Mouse (Mus musculus) heart, adult 8-10 months (tissue): ENCODE measurements around the gene Zfp597. TPM values are rescaled to one million over a fixed set of nuclear protein-coding genes. Genes with fewer than 3 reads are reported as not detected.

Experiments
- DNase-seq: peaks from one replicate; pipeline ENCODE4 v3.0.0; 2022; ENCODE audit warnings: low spot score
- total RNA-seq, 4 experiments: library from RNA; stranded (reverse); gene quantifications; 2 replicates each; pipeline ENCODE4 v1.2.4; 2022

Gene Zfp597
- total RNA-seq: 10 to 100 TPM; 10.9 to 13.9 (median 12.3) TPM

DNA sequence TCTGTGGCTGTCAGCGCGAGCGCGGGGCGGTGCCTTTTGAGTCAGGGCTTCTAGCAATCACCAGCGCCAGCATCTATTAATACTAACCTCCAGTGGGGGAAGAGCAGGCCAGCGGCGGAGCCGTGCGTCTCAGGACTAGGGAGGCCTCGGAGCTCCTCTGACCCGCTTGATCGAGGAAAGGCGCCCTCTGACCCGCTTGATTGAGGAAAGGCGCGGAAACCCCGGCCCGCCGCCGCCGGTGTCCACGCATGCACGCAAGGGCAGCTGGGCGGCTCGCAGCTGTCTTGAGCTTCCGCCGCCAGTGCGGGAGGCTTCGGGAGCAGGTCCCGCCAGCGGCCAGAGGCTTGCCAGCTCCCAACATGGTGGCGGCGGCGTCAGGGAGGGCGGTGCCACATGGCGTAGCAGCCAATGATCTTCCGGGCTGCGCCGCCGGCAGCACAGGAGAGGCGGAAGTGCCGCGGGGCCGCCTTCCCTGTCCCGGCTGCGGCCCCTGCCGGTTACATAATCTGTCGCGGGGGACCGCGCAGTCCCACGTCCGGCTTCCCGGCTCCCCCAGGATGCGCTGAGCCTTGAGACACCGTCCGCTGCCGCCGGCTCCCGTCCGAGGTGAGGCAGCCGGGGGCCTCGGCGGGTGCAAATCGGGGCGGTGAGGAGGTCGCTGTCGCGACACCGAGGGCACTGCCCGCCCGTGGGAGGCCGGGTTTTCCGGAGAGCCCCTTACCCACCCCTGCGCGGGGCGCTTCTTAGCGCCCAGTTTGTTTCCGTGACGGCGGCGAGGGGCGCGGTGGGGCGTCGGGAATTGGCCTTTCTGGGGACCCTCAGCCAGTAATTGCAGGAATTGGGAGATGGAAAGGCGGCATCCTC, at the start of gene Zfp597, which contains the start of gene Gm20695:
TSS of gene Zfp597 (minus strand) at position 361 of the 864 bp plus-strand sequence.
TSS of gene Gm20695 (plus strand) at position 448 of the 864 bp plus-strand sequence.
- peak; percentile 90 for DNase-seq

DNA sequence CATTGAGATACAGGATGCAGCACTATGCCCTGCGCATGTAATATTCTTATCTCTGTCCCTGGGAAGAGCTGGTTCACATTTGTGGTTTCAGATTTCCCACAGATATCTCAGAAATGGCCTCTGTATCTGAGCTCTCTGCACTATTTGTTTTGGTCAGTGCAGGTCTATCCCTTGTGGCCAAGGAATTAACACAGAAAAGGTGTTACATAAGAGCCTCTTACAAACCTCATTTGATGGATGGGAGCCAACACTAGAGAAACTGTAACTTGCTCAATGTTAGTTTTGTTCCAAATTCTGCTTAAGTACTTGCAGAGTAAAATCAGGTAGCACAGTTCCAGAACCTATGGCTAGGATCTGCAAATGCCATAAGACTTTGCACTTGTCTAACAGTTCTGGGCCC, 49.7 kb upstream of the Zfp597 start:
- DNase-seq: no peak

DNA sequence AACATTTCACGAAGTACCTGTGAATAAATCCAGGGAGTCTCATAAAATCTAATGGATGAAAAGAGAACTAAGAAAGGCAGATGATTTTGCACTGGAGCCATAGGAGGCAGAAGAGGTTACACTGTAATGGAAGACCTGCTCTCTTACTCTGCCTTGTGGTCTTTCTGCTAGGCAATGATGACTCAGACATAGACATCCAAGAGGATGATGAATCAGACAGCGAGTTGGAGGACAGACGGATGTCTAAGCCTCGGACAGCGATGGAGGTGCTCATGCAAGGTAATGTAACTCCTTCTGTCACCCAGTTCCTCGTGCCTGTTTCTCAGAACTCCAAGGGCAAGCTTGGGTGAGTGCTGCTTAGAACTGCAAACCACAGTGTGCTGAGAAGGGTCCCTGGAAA, 49.2 kb upstream of the Zfp597 start:
- no peak for DNase-seq

DNA sequence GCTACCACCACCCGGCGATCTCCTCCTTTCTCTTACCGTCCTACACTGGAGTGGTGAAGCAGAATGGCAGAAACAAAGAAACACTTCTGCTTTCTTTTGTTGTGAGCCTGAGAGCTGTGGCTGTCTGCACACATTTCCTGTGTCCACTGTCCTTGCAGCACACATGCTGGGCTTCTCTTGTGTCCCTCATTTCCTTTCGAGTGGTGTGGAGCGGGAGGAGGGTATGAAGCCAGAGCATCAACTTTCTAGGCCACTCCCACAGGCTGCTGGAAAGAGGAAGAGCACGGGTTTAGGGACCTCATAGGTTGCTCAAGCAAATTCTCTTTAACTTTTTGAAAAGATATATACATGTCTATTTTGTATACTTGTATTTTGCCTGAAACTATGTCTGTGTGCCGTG, 44.8 kb upstream of the Zfp597 start:
- DNase-seq: peak; percentile 20

DNA sequence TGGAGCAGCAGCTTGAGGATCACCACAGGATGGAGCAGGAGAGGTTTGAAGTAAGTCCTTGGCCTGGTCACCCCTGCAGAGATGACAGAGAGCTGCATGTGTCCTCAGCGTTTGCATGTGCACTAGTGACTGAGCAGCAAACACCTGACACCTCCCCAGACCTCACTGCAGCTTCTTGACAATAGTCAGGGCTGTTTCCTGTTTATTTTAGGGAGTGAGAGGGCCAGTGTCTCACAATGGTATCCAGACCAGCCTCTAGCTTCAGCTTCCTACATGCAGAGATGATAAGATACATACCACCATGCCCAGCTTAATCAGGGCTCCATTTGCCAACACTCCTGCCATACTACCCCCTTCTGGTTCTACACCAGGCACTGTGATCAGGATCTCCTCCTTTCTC, 44.2 kb upstream of the Zfp597 start:
- DNase-seq: no peak

DNA sequence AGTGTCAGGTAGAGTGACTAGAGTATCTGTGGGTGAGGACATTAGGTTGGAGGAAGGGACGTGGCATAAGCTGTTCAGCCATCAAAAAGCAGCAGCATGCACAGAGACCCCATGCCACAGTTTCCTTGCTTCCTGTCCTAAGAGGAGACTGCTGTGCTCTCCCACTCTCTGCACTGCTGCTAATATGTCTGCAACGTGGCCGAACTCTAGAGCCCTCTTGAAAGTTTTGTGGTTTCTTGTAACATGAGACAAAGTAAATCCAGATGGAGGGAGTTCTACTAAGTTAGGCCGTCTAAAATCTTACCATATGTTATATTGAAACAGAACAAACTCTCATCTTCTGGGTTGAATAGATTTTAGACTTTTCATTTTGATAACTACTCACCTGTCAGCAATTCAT, 39.6 kb upstream of the Zfp597 start:
- no peak for DNase-seq

DNA sequence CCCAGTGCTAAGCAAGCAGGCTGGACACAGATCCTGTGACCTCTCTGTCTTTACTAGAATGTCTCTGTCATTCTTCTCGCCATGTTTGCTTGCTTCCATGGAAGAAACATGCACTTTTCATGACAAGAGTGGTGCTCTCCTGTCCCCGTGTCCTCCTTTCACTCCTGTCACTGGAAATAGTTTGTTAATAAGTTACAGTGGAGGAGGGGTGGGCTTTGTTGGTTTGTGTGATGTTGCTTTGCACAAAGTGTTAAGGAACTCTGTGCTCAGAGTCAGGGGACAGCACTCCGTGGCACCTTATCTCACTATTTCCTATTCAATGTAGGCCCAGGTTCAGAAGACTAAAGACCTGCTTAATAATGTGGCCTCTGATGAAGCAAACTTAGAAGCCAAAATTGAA, 39.2 kb upstream of the Zfp597 start:
- no peak for DNase-seq

DNA sequence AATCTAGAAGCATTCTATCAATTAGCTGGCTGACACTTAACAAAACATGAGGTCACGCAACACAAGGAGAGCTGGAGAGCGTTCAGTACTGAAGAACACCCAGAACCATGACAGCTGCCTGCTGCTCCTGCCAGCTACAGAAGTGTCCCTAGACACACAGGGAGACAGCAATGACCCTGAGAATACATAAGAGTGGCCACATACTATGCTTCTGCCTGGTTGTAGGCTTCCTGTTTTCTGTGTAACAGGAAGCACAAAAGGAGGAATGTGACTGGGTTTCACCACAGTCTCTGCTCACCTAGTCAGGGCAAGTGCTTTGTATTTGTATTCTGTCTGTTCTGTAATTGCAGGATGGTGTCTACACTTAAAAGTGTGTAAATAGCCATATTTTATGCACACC, 36.4 kb upstream of the Zfp597 start:
- DNase-seq: no peak

DNA sequence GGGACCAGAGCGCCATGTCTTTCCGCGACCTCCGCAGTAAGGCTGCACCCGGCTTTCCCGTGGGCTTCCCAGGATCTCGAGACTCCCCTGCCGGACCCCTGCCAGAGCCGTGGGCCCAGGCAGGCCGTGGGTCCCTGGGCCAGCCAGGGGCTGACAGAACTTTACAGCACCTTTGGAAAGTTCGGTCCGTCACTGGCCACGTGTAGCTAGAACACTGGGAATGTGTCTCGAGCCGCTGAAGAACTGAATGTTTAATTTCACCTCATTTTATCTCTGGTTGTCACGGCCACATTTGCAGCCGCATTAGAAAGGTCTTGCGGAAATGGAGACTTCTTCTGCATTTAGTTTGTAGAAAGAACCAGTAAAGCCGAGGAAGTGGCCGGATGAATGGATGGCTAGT, 24.8 kb upstream of the Zfp597 start:
- no peak for DNase-seq

DNA sequence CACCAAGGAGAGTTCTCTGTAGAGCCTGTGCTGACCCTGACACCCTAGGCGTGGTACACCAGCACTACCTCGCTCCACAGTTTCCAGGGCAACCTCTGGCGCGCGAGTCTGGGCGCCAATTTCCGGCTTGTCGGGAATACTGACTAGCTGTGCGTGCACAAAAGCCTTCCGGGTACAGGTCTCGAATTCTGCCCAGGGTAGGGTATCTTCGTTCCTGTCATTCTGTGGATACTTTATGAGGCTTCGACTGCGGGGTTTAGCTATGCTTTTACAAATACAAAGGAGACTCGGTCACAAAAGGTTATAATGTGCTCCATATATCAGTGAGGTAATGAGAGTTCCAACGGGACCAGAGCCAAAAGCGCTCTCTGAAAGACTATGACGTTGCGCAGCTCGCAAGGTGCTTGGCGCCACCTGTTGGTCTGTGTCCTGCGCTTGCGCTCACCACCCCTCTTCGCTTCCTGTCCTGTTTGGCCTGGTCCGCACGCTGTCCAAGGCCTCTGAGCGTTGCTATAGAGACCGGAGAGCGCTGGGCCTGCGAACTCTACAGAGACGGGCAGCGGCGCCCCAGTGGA, 24.3 kb upstream of the Zfp597 start, which contains the start of the genes 1700037C18Rik and Cluap1:
TSS of gene 1700037C18Rik (minus strand) at position 153 of the 575 bp plus-strand sequence.
TSS of gene Cluap1 (plus strand) at position 265 of the 575 bp plus-strand sequence.
- DNase-seq: peak; percentile 93

DNA sequence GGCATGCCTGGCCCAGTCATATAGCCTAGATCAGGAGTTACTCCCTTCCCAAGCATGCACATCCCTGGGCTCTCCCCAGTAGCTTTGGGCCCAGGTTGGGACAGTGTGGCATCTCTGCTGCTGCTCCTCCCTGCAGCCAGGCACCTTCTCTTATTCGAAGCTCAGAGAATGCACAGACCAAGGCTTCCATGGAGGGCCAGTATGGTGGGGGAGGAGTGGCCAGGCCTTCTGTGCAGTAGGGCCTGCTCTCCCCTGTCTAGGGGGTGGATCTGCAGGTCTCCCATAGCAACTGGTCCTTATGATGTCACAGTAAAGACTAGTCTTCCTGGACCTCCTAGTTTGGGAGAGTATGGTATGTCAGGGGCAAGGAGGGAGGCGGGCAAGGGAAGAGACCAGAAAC, 23.1 kb upstream of the Zfp597 start:
- DNase-seq: no peak

DNA sequence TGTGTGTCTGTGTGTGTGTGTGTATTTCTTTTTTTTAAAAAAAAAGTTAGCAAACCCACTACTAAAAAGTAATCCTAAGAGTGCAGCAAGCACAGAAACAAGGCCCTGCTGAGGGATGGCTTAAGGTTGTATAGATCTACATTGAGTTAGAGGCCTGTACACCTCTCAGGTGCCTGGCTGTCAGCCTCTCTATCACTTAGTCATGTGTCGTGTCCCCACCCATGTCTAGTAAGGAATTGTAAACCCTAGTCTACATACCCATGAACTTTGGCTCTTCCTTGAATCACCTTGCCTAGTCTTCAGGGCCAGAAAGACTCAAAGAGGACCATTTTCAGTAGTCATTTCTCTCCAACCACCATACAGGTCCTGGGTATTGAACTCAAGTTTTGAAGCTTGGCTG, 12.2 kb upstream of the Zfp597 start:
- DNase-seq: no peak

DNA sequence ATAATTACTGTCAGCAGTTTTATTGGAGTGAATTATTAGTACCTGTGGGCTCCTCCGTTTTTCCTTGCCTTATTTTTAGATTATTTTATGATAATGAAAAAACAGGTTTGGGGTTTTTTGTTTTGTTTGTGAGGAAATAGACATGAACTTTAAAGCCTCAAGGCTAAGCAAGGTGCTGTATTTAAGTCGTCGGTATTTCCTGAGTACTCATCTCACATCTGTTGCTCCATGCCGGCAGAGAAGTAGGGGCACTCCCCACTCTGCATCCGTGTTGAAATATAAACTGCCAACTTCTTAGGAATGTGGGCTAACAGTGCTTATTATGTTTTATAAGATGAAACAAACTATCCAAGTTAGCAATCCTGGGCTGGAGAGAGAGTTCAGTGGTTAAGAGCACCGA, 11.7 kb upstream of the Zfp597 start:
- DNase-seq: no peak

DNA sequence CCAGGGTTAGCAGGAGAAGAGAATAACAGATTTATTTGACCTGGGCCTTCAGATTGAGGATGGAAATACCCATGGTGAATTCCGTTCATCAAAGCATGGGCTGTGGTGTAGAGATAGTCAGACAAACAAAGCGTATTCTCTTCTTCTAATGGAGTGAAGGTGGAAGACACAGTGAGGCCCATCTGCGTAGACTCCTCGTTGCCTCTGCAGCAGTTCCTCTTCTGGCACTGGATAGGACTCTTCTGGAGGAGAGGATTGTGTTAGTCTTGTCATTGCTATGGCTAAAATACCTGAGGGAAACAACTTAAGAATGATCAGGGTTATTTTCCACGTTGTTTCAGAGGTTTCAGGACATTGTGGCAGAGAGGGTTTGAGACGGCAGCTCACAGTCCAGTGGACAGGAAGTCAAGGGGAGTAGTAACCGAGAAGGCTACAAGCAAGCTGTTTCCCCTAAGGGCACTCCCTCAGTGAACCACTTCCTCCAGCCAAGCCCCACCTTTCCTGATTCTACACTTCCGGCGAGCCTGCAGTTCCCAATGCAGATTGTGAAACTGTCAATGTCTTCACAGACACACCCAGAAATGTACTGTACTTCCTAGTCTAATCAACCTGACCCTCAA, 10.9 kb upstream of the Zfp597 start:
- DNase-seq: peak; percentile 76

DNA sequence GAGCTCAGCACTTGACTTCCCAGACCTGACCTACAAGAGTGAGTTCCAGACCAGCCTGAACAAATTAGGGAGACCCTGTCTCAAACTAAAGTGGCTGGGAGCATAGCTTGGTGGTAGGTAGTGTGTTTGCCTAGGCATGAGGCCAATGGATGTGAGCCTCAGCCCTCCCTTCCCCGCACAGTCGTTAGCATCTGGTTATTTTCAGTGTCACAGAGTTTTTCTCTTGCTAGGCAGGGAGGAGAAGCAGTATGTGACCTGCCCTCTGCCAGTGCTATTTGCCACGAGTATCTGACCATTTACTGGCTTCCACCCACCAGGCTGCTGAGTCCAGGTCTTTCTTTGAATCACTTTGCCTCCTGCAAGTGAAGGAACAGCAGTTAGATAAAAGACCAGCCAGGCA, 9.4 kb upstream of the Zfp597 start:
- DNase-seq: no peak

DNA sequence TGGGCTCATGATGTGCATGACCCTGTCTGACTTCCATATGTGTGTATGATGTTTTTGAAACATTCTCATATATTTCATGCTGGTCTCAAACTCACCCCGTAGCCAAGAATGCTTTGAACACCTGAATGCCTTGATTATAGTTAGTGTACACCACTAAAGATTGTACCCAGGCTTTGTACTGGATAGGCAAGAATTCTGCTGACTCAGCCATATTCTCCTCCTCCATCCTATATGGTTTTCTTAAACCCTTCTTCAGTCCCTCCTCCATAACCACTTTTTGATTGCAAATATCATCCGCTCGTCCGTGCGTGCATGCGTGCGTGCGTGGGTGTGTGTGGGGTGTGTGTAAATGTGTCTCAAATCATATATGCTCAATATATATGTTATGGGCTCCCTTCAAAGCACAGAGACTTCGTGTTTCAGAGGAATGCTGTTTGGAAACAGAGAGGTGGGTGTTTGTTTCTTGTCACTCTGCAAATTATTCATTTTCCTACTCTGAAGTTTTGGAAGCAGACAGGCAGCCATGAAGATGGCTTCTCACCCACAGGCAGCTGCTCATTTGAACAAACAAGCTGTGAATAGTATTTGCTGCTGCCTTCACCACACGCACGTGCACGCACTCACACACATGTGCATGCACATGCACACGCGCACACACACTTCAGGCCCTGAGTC, 7.4 kb upstream of the Zfp597 start:
- DNase-seq: no peak

DNA sequence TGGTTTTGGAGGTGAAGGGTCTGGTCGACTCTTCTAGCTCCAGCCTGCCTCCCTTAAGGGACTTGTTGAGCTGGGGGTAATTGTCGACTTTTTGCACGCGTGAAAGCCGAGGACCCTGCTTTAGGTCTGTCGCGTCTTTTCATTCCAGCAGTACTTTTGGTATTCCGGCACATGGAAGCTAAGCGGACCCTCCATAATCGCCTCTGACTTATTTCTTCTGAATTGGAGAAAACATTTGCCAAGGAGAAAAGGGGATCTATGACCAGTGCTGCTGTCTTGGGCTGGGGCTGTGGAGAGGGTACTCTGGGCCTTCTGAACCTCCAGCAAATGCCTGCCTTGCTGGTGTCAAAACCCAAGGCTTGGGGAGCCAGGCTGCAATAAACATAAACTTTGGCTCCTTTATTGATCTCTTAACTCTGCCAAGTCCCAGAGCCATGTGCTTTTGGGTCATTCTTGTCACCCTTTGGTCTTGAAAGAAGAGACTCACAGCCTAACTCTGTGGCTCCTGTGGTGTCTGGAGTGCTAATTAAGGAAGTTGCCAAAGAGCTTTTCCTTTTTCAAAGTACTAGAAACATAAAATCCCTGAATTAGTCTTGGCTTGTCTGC, 807 bp upstream of the Zfp597 start:
- DNase-seq: no peak

DNA sequence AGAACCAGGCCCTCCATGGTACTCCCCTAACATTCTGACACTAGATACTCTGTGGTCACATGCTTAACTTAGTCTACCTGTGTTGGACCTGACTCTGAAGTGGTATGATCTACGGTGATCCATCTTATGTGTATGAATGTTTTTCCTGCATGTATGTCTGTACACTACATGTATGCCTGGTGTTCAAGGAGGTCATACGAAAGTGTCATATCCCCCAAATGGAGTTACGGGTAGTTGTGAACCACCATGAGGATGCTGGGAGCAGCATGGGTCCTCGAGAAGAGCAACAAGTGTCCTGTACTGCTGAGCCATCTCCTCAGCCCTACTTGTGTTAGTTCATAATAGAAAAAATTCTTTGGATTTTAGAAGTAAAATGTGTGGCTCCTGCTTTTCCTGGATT, 8.0 kb downstream of the Zfp597 start:
- DNase-seq: no peak

DNA sequence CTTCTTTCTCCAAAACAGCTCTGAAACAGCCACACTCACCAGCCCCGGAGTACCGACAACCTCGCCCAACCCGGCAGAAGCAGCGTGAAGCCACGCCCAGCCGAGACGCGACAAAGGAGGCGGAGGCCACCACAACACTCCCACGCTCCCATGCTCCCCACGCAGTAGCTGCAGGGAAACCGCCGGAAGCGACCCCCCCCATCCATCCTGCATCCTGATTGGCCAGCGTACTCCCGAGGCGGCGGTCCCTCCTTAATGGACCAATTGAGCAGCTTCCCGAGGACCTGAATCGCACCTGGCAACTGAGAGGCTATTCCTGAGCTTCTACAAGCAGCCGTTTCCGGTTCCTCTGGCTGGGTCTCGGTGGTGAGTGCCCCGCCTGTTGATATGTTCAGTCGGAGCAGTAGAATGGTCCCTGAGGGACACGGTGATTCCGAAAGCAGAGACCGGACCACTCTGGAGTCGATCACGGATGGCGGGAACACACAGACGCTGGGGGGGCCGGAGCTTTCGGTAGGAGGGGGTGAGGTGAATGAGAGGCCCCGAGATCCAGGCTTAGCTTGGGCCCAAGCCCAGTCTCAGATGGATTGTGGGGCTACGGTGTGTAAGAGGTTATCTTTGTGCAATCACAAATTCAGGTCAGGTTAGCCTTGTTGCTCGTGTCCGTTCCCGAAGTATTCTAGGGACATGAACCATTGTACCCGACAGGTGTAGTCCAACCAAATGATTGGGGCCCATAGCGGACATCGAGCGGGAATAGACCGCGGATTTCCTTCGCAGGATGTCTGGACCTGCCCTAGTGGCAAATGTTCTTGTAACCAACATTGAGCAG, 11.9 kb downstream of the Zfp597 start, which contains the start of gene Naa60:
TSS of gene Naa60 (plus strand) at position 160 of the 832 bp plus-strand sequence.
- peak; percentile 87 for DNase-seq

DNA sequence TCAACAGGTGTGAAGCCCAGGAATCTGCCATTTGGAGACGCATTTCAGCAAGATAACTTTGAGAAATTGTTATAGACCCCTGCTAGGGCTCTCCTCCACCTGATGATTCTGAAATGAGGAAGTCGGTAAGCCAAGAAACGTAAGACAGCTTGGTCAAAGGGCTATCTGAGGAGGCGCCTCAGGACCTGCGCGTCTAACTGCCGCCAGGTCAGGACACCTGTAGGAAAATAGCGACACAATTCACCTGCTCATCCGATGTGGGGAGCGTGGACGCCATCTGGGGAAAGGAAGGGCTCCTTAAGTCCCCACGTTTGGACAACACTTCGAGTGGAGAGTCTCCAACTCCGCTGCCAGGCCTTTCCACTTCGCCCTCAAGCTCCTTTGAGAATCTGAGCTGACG, 12.5 kb downstream of the Zfp597 start:
- no peak for DNase-seq

DNA sequence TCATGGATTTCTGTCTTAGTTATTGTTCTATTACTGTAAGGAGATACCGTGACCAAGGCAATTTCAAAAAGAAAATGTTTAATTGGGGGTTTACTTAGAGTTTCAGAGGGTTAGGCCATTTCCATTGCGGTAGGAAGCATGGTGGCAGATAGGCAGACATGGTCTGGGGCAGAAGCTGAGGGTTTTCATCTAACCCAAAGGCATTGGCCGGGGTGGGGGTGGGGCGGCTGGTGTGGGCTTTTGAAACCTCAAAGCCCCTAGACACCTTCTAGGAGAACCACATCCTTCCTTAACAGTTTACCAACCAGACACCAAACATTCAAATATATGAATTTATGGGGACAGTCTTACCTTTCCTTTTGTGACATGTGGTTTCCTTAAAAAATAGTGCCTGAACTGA, 25.1 kb downstream of the Zfp597 start:
- no peak for DNase-seq
